Mouse (Mus musculus) kidney, adult 2 months (tissue): ENCODE measurements around the gene Pcsk2. TPM values are rescaled to one million over a fixed set of nuclear protein-coding genes. Genes with fewer than 3 reads are reported as not detected.

Experiments
- DNase-seq: peaks from one replicate; pipeline ENCODE4 v3.0.0; 2021
- H3K27ac ChIP-seq: fragments of 200-500 bp; 2 replicates; pipeline ENCODE4 v1.5.1; 2012; ENCODE audit warnings: low read depth, low read length, control low read depth, inconsistent platforms; ENCODE audit not compliant: insufficient read depth
- H3K27me3 ChIP-seq: fragments of 200-500 bp; replicated peaks from 2 replicates; pipeline ENCODE4 v1.6.1; 2012; ENCODE audit warnings: mild to moderate bottlenecking, moderate library complexity, low read length, inconsistent platforms; ENCODE audit not compliant: control insufficient read depth, insufficient read depth
- H3K36me3 ChIP-seq: fragments of 200-500 bp; 2 replicates; pipeline ENCODE4 v1.6.1; 2012; ENCODE audit warnings: mild to moderate bottlenecking, moderate library complexity, low read length, inconsistent platforms; ENCODE audit not compliant: control insufficient read depth, insufficient read depth
- H3K4me1 ChIP-seq: fragments of 200-500 bp; 2 replicates; pipeline ENCODE4 v1.6.1; 2011; ENCODE audit warnings: low read length; ENCODE audit not compliant: control insufficient read depth, insufficient read depth
- H3K4me3 ChIP-seq: fragments of 200-500 bp; 2 replicates; pipeline ENCODE4 v1.5.1; 2011; ENCODE audit warnings: mild to moderate bottlenecking, low read depth, low read length, control low read depth; ENCODE audit not compliant: insufficient read depth
- CTCF ChIP-seq: fragments of 200-500 bp; conservative IDR thresholded peaks from 2 replicates; pipeline ENCODE4 v1.5.1; 2011; ENCODE audit warnings: low read depth, mild to moderate bottlenecking, control low read depth, low read length, moderate library complexity, mixed read lengths; ENCODE audit not compliant: insufficient read depth, insufficient read length
- POLR2A ChIP-seq: fragments of 200-500 bp; IDR thresholded peaks from one replicate; pipeline ENCODE4 v1.6.1; 2011; ENCODE audit warnings: low read depth, low read length, control low read depth
- WGBS: fragments of 180-500 bp; shearing (Covaris S2); methylation state at CpG from one replicate; pipeline ENCODE4 v1.1.7; 2018; 5-methylcytosine and 5-hydroxymethylcytosine counted together
- polyA plus RNA-seq: library from polyadenylated mRNA; depleted of rRNA; stranded (reverse); fragments of >200 nt; gene quantifications from 2 replicates; pipeline ENCODE4 v1.2.3, GENCODE M21; 2012

Pcsk2 gene
- polyA plus RNA-seq, 1 experiment, result 0.11 TPM

DNA sequence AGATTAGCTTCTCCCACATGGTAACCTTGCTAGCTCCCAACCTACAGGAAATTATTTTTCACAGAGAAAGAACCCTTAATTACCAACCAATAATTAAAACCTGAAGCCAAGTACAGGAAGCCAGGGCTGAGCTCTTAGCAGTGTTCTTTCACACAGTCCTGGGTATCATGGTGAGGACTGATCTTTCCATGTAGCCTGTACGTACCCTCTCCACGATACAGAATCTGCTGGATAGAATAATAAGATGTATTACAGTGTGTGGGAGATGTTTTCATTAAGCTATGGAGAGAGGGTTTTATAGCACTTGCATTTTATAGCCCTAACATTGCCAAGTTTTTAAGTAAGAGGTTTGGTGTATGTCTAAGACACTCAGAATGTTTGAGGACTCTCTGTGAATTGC, 164.0 kb downstream of the Pcsk2 start:
- no peak for DNase-seq
- Histone ChIP-seq H3K4me3 (no peak overlapping the region), H3K27me3 (no peaks in the 10 kb centered on the region), H3K27ac (no peak overlapping the region), H3K36me3 (no peaks in the 10 kb centered on the region), H3K4me1 (no peaks in the 10 kb centered on the region)
- WGBS, result 43% methylated on average over 2 of the region's 2 CpGs
- TF ChIP-seq CTCF (no peak), POLR2A (no peak)

DNA sequence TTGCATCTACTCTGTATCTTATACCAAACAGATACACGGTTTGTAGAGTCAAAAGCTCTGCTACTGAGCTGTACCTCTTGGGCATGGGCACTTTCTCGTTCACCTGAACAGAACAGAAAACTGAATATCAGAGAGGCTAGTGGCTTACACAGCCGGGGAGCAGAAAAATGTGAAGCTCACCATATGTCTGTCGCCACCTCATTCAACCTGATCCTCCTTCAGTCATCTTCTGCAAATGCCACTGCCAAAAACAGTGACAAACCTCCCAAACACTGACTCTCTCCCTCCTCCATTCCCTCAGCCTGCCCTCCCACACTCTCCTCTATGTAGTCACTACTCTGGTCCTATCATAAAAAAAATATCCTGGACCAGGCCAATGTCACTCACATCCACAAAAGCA, 165.9 kb downstream of the Pcsk2 start:
- H3K27ac ChIP-seq, result no peak overlapping the region
- H3K4me1 ChIP-seq, result no peaks in the 10 kb centered on the region
- TF ChIP-seq CTCF, result no peak
- no peak for TF ChIP-seq POLR2A
- H3K27me3 ChIP-seq, result no peaks in the 10 kb centered on the region
- no peak overlapping the region for H3K4me3 ChIP-seq
- WGBS, result 77% methylated on average over 4 of the region's 4 CpGs
- H3K36me3 ChIP-seq, result no peaks in the 10 kb centered on the region
- no peak for DNase-seq

DNA sequence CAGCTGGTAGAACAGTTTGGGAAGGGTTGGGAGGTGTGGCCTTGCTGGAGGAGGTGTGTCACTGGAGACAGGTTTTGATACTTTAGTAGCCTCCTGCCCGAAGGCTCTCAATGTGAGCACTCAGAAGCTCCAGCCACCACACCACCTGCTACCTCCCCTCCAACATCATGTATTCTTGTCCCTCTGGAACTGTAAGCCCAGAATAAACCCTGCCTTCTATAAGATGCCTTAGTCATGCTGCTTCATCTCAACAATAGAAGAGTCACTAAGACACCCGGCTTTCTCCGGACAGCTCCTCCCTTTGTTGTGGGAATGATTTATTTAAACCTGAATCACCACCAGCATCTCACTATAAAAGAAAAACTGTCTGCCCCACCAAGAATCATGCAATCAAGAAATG, 166.9 kb downstream of the Pcsk2 start:
- no peaks in the 10 kb centered on the region for H3K36me3 ChIP-seq
- H3K4me3 ChIP-seq, result no peak overlapping the region
- no peaks in the 10 kb centered on the region for H3K27me3 ChIP-seq
- DNase-seq, result no peak
- no peaks in the 10 kb centered on the region for H3K4me1 ChIP-seq
- 60% methylated on average over 3 of the region's 3 CpGs for WGBS
- TF ChIP-seq POLR2A (no peak), CTCF (no peak)
- H3K27ac ChIP-seq, result no peak overlapping the region

DNA sequence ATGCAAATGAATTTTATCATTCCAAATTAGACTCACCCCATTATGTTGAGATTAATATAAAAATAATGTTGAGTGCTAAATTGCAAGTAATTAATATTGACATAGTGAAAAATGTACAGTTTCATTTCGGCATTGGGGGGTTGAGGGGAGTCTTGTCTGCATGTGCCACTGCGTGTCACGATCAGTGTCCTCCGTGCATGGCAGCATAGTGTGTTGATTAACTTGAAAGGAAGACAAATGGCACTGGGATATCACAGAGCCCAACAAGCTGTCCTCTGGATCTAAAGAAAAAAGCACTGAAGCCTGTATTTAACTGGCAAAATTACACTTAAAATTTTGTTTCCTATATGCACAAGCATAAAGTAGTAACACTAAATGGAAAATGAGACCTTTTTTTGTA, 167.9 kb downstream of the Pcsk2 start:
- H3K4me1 ChIP-seq, result no peaks in the 10 kb centered on the region
- no peak overlapping the region for H3K4me3 ChIP-seq
- no peak for DNase-seq
- TF ChIP-seq POLR2A (no peak), CTCF (no peak)
- H3K27me3 ChIP-seq, result no peaks in the 10 kb centered on the region
- H3K36me3 ChIP-seq, result no peaks in the 10 kb centered on the region
- 77% methylated on average over 4 of the region's 4 CpGs for WGBS
- H3K27ac ChIP-seq, result no peak overlapping the region

DNA sequence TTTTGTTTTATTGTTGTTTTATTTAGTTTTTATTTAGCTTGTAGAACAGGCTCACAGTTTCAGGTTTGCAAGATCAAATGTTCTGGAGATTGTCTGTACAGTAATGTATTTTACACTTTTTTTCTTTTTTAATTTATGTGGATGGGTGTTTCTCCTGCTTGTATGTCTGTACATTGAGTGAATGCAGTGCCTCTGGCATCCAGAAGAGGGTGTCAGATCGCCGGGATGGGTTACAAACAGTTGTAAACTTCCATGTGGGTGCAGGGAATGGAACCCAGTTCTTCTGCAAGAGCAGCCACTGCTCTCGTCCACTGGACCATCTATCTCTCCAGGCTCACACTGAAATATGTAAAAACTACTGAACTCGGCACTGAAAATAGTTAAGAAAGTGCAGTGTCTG, 169.2 kb downstream of the Pcsk2 start:
- H3K27me3 ChIP-seq, result no peaks in the 10 kb centered on the region
- no peaks in the 10 kb centered on the region for H3K4me1 ChIP-seq
- H3K27ac ChIP-seq, result no peak overlapping the region
- TF ChIP-seq CTCF, result no peak
- no peak for TF ChIP-seq POLR2A
- no peak for DNase-seq
- no peak overlapping the region for H3K4me3 ChIP-seq
- WGBS, result 68% methylated on average over 4 of the region's 4 CpGs
- H3K36me3 ChIP-seq, result no peaks in the 10 kb centered on the region

DNA sequence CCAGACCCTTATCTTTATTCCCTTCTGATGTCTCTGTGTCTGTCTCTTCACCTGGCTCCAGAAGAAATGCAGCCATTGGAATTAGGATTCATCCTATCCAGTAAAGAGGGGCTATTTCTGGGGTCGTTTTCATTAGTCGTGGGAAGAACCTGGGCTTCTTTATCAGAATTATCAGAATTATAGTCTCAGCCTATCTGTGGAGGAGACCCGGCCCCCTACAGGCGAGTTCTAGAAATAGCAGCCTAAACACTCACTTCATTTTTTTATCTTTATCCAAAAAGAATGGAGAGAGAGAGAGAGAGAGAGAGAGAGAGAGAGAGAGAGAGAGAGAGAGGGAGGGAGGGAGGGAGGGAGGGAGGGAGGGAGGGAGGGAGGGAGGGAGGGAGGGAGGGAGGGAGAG, 177.3 kb downstream of the Pcsk2 start:
- Histone ChIP-seq H3K36me3 (no peaks in the 10 kb centered on the region), H3K27me3 (no peaks in the 10 kb centered on the region), H3K4me1 (no peaks in the 10 kb centered on the region), H3K27ac (no peak overlapping the region), H3K4me3 (no peak overlapping the region)
- WGBS, result 19% methylated on average over 4 of the region's 4 CpGs
- no peak for TF ChIP-seq CTCF
- TF ChIP-seq POLR2A, result no peak
- no peak for DNase-seq

DNA sequence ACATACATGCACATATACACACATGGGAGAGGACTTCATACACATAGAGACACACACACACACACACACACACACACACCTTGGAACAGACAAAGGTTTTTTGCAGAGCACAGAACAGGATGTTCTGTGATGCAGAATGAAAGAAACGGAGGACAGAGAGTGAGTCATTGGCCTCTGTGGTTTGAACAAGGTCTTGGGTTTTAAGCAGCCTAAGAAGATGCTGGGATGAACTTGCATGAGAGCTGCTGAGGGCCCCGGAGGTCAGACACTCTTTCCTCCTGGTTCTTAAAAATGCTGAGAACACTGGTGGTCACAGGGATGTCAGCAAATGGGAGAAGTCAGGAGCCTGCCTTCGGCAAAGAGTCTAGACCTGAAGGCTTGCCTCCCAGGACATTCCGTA, 178.1 kb downstream of the Pcsk2 start:
- H3K36me3 ChIP-seq, result no peaks in the 10 kb centered on the region
- H3K4me1 ChIP-seq, result no peaks in the 10 kb centered on the region
- DNase-seq, result no peak
- 77% methylated on average over 4 of the region's 4 CpGs for WGBS
- no peak overlapping the region for H3K27ac ChIP-seq
- TF ChIP-seq CTCF (no peak), POLR2A (no peak)
- no peak overlapping the region for H3K4me3 ChIP-seq
- no peaks in the 10 kb centered on the region for H3K27me3 ChIP-seq

DNA sequence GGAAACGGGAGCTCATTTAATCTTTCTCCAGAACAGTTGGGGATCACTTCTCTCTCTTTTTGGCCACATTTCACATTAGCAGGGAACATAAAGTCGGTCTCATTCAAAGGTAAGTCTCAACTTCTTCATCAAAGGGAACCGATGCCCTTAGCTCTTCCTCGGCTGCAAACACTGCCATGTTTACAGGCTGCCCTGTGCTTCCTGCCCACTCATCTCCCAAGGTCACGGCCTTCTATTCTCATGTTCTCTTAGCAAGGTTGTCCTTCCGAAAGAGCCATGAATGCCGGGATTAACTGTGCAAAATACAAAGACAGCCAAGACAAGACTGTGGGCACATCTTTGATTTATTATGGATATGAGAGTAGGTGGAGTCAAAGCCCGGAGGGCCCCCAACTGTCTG, 178.8 kb downstream of the Pcsk2 start:
- 65% methylated on average over 8 of the region's 8 CpGs for WGBS
- TF ChIP-seq CTCF (no peak), POLR2A (no peak)
- Histone ChIP-seq H3K4me1 (no peaks in the 10 kb centered on the region), H3K27me3 (no peaks in the 10 kb centered on the region), H3K4me3 (no peak overlapping the region), H3K36me3 (no peaks in the 10 kb centered on the region), H3K27ac (no peak overlapping the region)
- no peak for DNase-seq
